Mouse (Mus musculus) testis, postnatal 10 days (tissue): Measurements from ENCODE around the gene St6galnac6.

ENCODE experiments used
- DNase-seq: peaks from one replicate; pipeline ENCODE4 v3.0.0; 2021; ENCODE audit warnings: low spot score

St6galnac6 gene

GRCm38 (mm10) chr2:32585149-32585714 lies 14.3 kb upstream of the St6galnac6 start:
- DNase-seq: no peak

- peak; percentile 94 for DNase-seq
Measured at GRCm38 (mm10) chr2:32586871-32587351, 12.6 kb upstream of the St6galnac6 start, which contains the start of gene St6galnac4. St6galnac4 (plus strand) TSS chr2:32587095.

GRCm38 (mm10) chr2:32587731-32588321 lies 11.7 kb upstream of the St6galnac6 start:
- no peak for DNase-seq

- DNase-seq: no peak
Measured at GRCm38 (mm10) chr2:32589213-32589795, 10.2 kb upstream of the St6galnac6 start.

GRCm38 (mm10) chr2:32590224-32590623 lies 9.3 kb upstream of the St6galnac6 start:
- no peak for DNase-seq

GRCm38 (mm10) chr2:32591249-32591648 lies 8.3 kb upstream of the St6galnac6 start:
- DNase-seq: no peak

GRCm38 (mm10) chr2:32596725-32597124 lies 2.8 kb upstream of the St6galnac6 start:
- peak; percentile 57 for DNase-seq

GRCm38 (mm10) chr2:32597248-32597647 lies 2.3 kb upstream of the St6galnac6 start:
- DNase-seq: no peak

- DNase-seq: no peak
Measured at GRCm38 (mm10) chr2:32597699-32598098, 1.8 kb upstream of the St6galnac6 start.

- peak; percentile 73 for DNase-seq
Measured at GRCm38 (mm10) chr2:32598506-32598905, 1.0 kb upstream of the St6galnac6 start.

- DNase-seq: peak; percentile 75
Measured at GRCm38 (mm10) chr2:32601417-32602065, 2.0 kb downstream of the St6galnac6 start.

GRCm38 (mm10) chr2:32602600-32603054 lies 3.1 kb downstream of the St6galnac6 start:
- peak; percentile 94 for DNase-seq

GRCm38 (mm10) chr2:32604631-32605030 lies 5.1 kb downstream of the St6galnac6 start:
- DNase-seq: no peak

GRCm38 (mm10) chr2:32606161-32607142 lies 6.9 kb downstream of the St6galnac6 start:
- DNase-seq: peak; percentile 96

GRCm38 (mm10) chr2:32607262-32607947 lies 7.9 kb downstream of the St6galnac6 start:
- DNase-seq: peak; percentile 74

GRCm38 (mm10) chr2:32608141-32608777 lies 8.8 kb downstream of the St6galnac6 start:
- peak; percentile 78 for DNase-seq

GRCm38 (mm10) chr2:32608778-32609435 lies 9.4 kb downstream of the St6galnac6 start:
- DNase-seq: peak; percentile 71

- peak; percentile 78 for DNase-seq
Measured at GRCm38 (mm10) chr2:32610610-32611229, 11.2 kb downstream of the St6galnac6 start.

- DNase-seq: peak; percentile 67
Measured at GRCm38 (mm10) chr2:32612274-32612673, 12.8 kb downstream of the St6galnac6 start.
